Mouse (Mus musculus) heart, embryonic 11.5 days (tissue): ENCODE measurements at regions not wholly inside any gene's neighbourhood (a gene's known extent, or its start where the extent isn't known, plus 50 kb on each side); places are given as distances from the start of the nearest gene placed in this dataset.

Source experiments
- ATAC-seq: fragments of 200-750 bp; cut with Nextera tagmentation; replicated peaks from 2 replicates; pipeline ENCODE4 v1.8.0; 2017; ENCODE audit warnings: moderate library complexity; ENCODE audit not compliant: insufficient number of reproducible peaks, low FRiP score, low TSS enrichment
- H3K27ac ChIP-seq: fragments of 300-500 bp; sonication (generic); 2 replicates; pipeline ENCODE4 v1.5.1; 2014; ENCODE audit warnings: mild to moderate bottlenecking, low read depth, low read length
- H3K27me3 ChIP-seq: fragments of 300-500 bp; sonication (generic); 2 replicates; pipeline ENCODE4 v1.6.1; 2014; ENCODE audit warnings: mild to moderate bottlenecking, low read length, mixed read lengths; ENCODE audit not compliant: control insufficient read depth, insufficient read depth
- H3K36me3 ChIP-seq: fragments of 300-500 bp; sonication (generic); 2 replicates; pipeline ENCODE4 v1.6.1; 2014; ENCODE audit warnings: mild to moderate bottlenecking, low read length, moderate library complexity, mixed read lengths; ENCODE audit not compliant: control insufficient read depth, insufficient read depth
- H3K4me1 ChIP-seq: fragments of 300-500 bp; sonication (generic); 2 replicates; pipeline ENCODE4 v1.6.1; 2014; ENCODE audit warnings: low read length; ENCODE audit not compliant: control insufficient read depth, insufficient read depth
- H3K4me2 ChIP-seq: fragments of 300-500 bp; sonication (generic); 2 replicates; pipeline ENCODE4 v1.6.1; 2014; ENCODE audit warnings: mild to moderate bottlenecking, moderate library complexity
- H3K4me3 ChIP-seq: fragments of 300-500 bp; sonication (generic); 2 replicates; pipeline ENCODE4 v1.5.1; 2014; ENCODE audit warnings: low read depth, low read length
- H3K9ac ChIP-seq: fragments of 300-500 bp; sonication (generic); 2 replicates; pipeline ENCODE4 v1.6.1; 2014; ENCODE audit warnings: mild to moderate bottlenecking, low read depth, low read length, moderate library complexity
- H3K9me3 ChIP-seq: fragments of 300-500 bp; sonication (generic); replicated peaks from 2 replicates; pipeline ENCODE4 v1.6.1; 2016; ENCODE audit warnings: low read length; ENCODE audit not compliant: control insufficient read depth
- WGBS: fragments of 180-500 bp; shearing (Covaris S2); extraction: QIAGEN DNeasy Blood & Tissue Kit; methylation state at CpG from one replicate; pipeline ENCODE4 v1.1.7; 2014; ENCODE audit not compliant: insufficient replicate concordance; 5-methylcytosine and 5-hydroxymethylcytosine counted together

DNA sequence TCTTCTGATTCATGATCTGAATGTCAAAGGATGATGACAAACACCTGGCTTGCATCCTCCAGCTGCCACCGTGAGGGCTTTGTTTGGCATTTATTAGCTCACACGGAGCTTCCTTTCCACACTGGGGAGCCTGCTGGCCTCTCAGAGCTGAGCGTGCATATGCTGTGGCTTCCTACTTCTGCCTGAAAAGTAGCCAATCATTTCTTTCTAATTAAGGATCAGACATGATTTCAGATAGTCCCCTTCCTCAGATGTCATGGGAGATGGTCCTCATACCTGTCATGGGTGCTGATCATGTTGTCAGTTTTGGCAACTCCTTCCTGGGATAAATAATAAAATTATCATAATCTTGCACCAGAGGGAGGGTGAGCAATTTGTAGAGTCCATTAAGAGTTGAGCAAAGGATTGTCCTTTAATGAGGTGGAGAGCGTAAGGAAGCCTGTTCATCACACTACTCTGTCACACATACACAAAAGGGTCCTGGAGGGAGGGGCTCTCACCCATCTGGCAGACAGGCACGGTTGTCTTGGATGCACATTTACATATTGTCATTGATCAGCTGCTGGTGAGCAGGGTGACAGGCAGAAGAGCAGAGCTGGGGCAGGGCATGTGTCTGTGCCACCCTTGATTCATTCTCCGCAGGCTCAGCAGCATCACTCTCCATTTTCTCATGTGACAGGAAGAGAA is 162.6 kb downstream of the Ppp4r2 start:
- Histone ChIP-seq H3K27ac (no peak overlapping the region), H3K9me3 (no peaks in the 10 kb centered on the region), H3K9ac (no peak overlapping the region), H3K36me3 (no peaks in the 10 kb centered on the region), H3K4me1 (no peaks in the 10 kb centered on the region), H3K27me3 (no peaks in the 10 kb centered on the region), H3K4me2 (no peak overlapping the region), H3K4me3 (no peak overlapping the region)
- WGBS = 59% methylated on average over 6 of the region's 6 CpGs
- ATAC-seq = no peak

GRCm38 (mm10) chr6:100998285-100998684 is 164.9 kb downstream of the Ppp4r2 start:
- 72% methylated on average over 1 of the region's 1 CpGs for whole genome bisulfite sequencing
- ATAC-seq = no peak
- H3K9me3 ChIP-seq = no peaks in the 10 kb centered on the region

GRCm38 (mm10) chr6:101003901-101004300 is 170.5 kb downstream of the Ppp4r2 start:
- no peak overlapping the region for H3K4me2 ChIP-seq
- no peaks in the 10 kb centered on the region for H3K9me3 ChIP-seq
- no peak for ATAC-seq
- no peaks in the 10 kb centered on the region for H3K27me3 ChIP-seq
- no peak overlapping the region for H3K9ac ChIP-seq
- H3K36me3 ChIP-seq = no peaks in the 10 kb centered on the region
- H3K4me1 ChIP-seq = no peaks in the 10 kb centered on the region
- no peak overlapping the region for H3K27ac ChIP-seq
- H3K4me3 ChIP-seq = no peak overlapping the region
- 67% methylated on average over 1 of the region's 1 CpGs for WGBS

More at GRCm38 (mm10) chr6:100998285-100998684, 164.9 kb downstream of the Ppp4r2 start:
- Histone ChIP-seq H3K4me3 (no peak overlapping the region), H3K27me3 (no peaks in the 10 kb centered on the region), H3K9ac (no peak overlapping the region), H3K27ac (no peak overlapping the region), H3K36me3 (no peaks in the 10 kb centered on the region), H3K4me2 (no peak overlapping the region), H3K4me1 (no peaks in the 10 kb centered on the region)

- no peaks in the 10 kb centered on the region for H3K9me3 ChIP-seq
- 71% methylated on average over 3 of the region's 3 CpGs for WGBS
- H3K4me3 ChIP-seq = no peak overlapping the region
- no peaks in the 10 kb centered on the region for H3K4me1 ChIP-seq
- ATAC-seq = no peak
- no peak overlapping the region for H3K27ac ChIP-seq
- H3K9ac ChIP-seq = no peak overlapping the region
- H3K27me3 ChIP-seq = no peaks in the 10 kb centered on the region
- H3K36me3 ChIP-seq = no peaks in the 10 kb centered on the region
- H3K4me2 ChIP-seq = no peak overlapping the region
These were observed 188.2 kb downstream of the Ppp4r2 start for GRCm38 (mm10) chr6:101021650-101022049.

DNA sequence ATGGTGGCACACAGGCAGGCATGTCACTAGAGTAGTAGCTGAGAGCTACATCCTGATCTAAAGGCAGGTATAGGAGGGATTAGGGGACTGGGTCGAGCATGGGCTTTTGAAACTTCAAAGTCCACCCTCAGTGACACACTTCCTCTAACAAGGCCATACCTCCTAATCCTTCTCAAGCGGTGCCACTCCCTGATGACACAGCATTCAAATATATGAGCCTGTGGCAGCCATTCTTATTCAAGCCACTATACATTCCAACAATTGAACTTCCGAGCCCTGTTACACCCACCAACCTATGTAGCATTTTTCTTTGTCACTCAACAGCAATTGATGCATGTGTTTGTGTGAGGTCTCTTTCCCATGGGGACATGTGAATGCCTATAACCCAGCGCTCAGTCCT is 192.4 kb downstream of the Ppp4r2 start:
- Histone ChIP-seq H3K36me3 (no peaks in the 10 kb centered on the region), H3K4me1 (no peaks in the 10 kb centered on the region), H3K27ac (no peak overlapping the region), H3K4me2 (no peak overlapping the region), H3K9ac (no peak overlapping the region), H3K27me3 (no peaks in the 10 kb centered on the region), H3K9me3 (no peaks in the 10 kb centered on the region), H3K4me3 (no peak overlapping the region)
- WGBS = 80% methylated on average over 4 of the region's 4 CpGs
- ATAC-seq = no peak

- Histone ChIP-seq H3K4me3 (no peak overlapping the region), H3K36me3 (no peaks in the 10 kb centered on the region), H3K4me1 (no peaks in the 10 kb centered on the region), H3K27ac (no peak overlapping the region), H3K9me3 (no peaks in the 10 kb centered on the region), H3K27me3 (no peaks in the 10 kb centered on the region), H3K4me2 (no peak overlapping the region), H3K9ac (no peak overlapping the region)
- no peak for ATAC-seq
- 78% methylated on average over 10 of the region's 10 CpGs for WGBS
These were observed 194.0 kb downstream of the Ppp4r2 start for GRCm38 (mm10) chr6:101027462-101027861.

- H3K27me3 ChIP-seq = no peaks in the 10 kb centered on the region
- 37% methylated on average over 3 of the region's 3 CpGs for WGBS
- no peaks in the 10 kb centered on the region for H3K36me3 ChIP-seq
- no peak overlapping the region for H3K27ac ChIP-seq
- H3K9me3 ChIP-seq = no peaks in the 10 kb centered on the region
- H3K4me2 ChIP-seq = no peak overlapping the region
- no peak for ATAC-seq
- H3K4me3 ChIP-seq = no peak overlapping the region
- no peaks in the 10 kb centered on the region for H3K4me1 ChIP-seq
- H3K9ac ChIP-seq = no peak overlapping the region
These were observed 196.0 kb downstream of the Ppp4r2 start for GRCm38 (mm10) chr6:101029436-101029835.

GRCm38 (mm10) chr6:101030451-101031125 is 197.2 kb downstream of the Ppp4r2 start:
- Histone ChIP-seq H3K9me3 (no peaks in the 10 kb centered on the region), H3K9ac (no peak overlapping the region), H3K4me2 (no peak overlapping the region), H3K4me1 (no peaks in the 10 kb centered on the region), H3K36me3 (no peaks in the 10 kb centered on the region), H3K27me3 (no peaks in the 10 kb centered on the region), H3K4me3 (no peak overlapping the region), H3K27ac (no peak overlapping the region)
- WGBS = 80% methylated on average over 13 of the region's 13 CpGs
- no peak for ATAC-seq

GRCm38 (mm10) chr6:101046755-101047154 is 213.3 kb downstream of the Ppp4r2 start:
- Histone ChIP-seq H3K4me2 (no peak overlapping the region), H3K4me1 (no peaks in the 10 kb centered on the region), H3K27ac (no peak overlapping the region), H3K4me3 (no peak overlapping the region), H3K9ac (no peak overlapping the region), H3K27me3 (no peaks in the 10 kb centered on the region), H3K9me3 (no peaks in the 10 kb centered on the region), H3K36me3 (no peaks in the 10 kb centered on the region)
- WGBS = 72% methylated on average over 6 of the region's 6 CpGs
- ATAC-seq = no peak
